In the genomic region with DNA sequence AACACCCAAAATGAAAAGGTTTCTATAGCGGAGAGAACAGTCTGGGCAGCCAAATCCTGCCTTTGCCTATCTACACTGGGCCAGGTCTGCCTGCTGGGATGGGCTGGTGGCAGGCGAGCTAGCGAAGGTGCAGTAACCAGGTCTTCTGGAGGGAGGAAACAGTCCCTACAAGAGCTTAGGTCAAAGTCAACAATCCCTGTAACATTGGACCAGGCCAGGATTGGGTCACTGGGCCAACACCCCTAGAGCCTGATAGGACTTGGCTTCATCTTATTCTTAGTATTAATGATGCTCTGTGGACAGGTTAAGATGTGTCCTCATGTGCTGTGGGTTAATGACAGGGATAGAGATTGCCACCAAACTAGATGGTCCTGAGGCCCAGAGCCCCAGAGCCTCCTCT, we compare ENCODE assay signal across 20 mouse cellular contexts. TPM values are rescaled to one million over a fixed set of nuclear protein-coding genes. Genes with fewer than 3 reads are reported as not detected.
"Had no signal": no experiment of that assay in that cellular context is flagged by ENCODE, and none has a peak within 500 bp of the region (broad histone marks: within the 10 kb centered on the region; RNA-seq: fewer than 3 reads in every experiment).

No protein-coding gene starts in this region.

- H3K9me3 ChIP-seq: kidney, embryonic 15.5 days; lung, embryonic 15.5 days had no signal

- DNase-seq: kidney, adult 8-10 months; kidney, postnatal 10 days; kidney, postnatal 36 days; layer of hippocampus, postnatal 36 days; lung, adult 18-20 months; lung, postnatal 10 days; lung, postnatal 4 days; midbrain, embryonic 14.5 days; thymus, adult 18-20 months; thymus, postnatal 36 days had no signal

- H3K4me3 ChIP-seq: kidney, embryonic 15.5 days; left cerebral cortex, adult 2 months; lung, embryonic 15.5 days had no signal

- H3K9ac ChIP-seq: kidney, embryonic 15.5 days; lung, embryonic 15.5 days had no signal

- H3K27ac ChIP-seq: kidney, embryonic 15.5 days; left cerebral cortex, adult 2 months; lung, embryonic 15.5 days had no signal

- H3K4me2 ChIP-seq: kidney, embryonic 15.5 days; lung, embryonic 15.5 days; midbrain, embryonic 11.5 days had no signal

RNA-seq across cellular contexts. Expression of gene Gnmt, which starts 5.1 kb away (rescaled TPM):
- total RNA-seq: layer of hippocampus, postnatal 36 days; megakaryocyte progenitor cell, adult 5-6 weeks had no signal

RNA-seq across cellular contexts. Expression of gene Ptcra, which starts 29.5 kb away (rescaled TPM):
- total RNA-seq: layer of hippocampus, postnatal 10 days; left cerebral cortex, postnatal 10 days; megakaryocyte-erythroid progenitor cell, adult 5-6 weeks; midbrain, postnatal 0 days had no signal
- polyA plus RNA-seq: small intestine, adult 2 months had no signal
